Mouse (Mus musculus): ENCODE data around the gene Cacnb2. TPM values are rescaled to one million over a fixed set of nuclear protein-coding genes. Genes with fewer than 3 reads are reported as not detected.
A peak's percentile ranks its signal among the peaks of the same experiment; 100 is the strongest.

Cacnb2 gene
- polyA plus RNA-seq, 1 experiment from 2014 or later: 14.3 TPM

- ATAC-seq (ENCODE audit: insufficient number of reproducible peaks, insufficient read depth, low FRiP score, low read depth): no peak
- Histone ChIP-seq H3K9ac (ENCODE audit: low read length) (no peak overlapping the region), H3K27ac (replicated peaks in 1 of 2; ENCODE audit: control insufficient read depth in 1 of 2, insufficient read depth in 1 of 2, low read depth in 2 of 2, low read length in 2 of 2) (no peak overlapping the region), H3K4me3 (ENCODE audit: control insufficient read depth in 1 of 2, insufficient read depth in 1 of 2, low read depth in 1 of 2, low read length in 2 of 2) (no peak overlapping the region), H3K27me3 (ENCODE audit: control insufficient read depth, insufficient read depth, low read length) (no peaks in the 10 kb centered on the region), H3K36me3 (ENCODE audit: control insufficient read depth, insufficient read depth, low read length) (peaks cover 63% of the 10 kb centered on the region), H3K4me1 (ENCODE audit: control insufficient read depth in 2 of 2, insufficient read depth in 2 of 2, low read length in 2 of 2) (no peaks in the 10 kb centered on the region), H3K9me3 (ENCODE audit: control insufficient read depth, low read length) (no peaks in the 10 kb centered on the region), H3K4me2 (ENCODE audit: low read length) (no peak overlapping the region)
- WGBS: 82% methylated on average over 11 of the region's 11 CpGs
These were observed 381.1 kb downstream of the Cacnb2 start for GRCm38 (mm10) chr2:14984029-14984428.

GRCm38 (mm10) chr2:14988451-14988850 is 385.6 kb downstream of the Cacnb2 start:
- Histone ChIP-seq H3K4me1 (ENCODE audit: control insufficient read depth in 2 of 2, insufficient read depth in 2 of 2, low read length in 2 of 2) (no peaks in the 10 kb centered on the region), H3K27me3 (ENCODE audit: control insufficient read depth, insufficient read depth, low read length) (no peaks in the 10 kb centered on the region), H3K4me3 (ENCODE audit: control insufficient read depth in 1 of 2, insufficient read depth in 1 of 2, low read depth in 1 of 2, low read length in 2 of 2) (no peak overlapping the region), H3K4me2 (ENCODE audit: low read length) (no peak overlapping the region), H3K27ac (replicated peaks in 1 of 2; ENCODE audit: control insufficient read depth in 1 of 2, insufficient read depth in 1 of 2, low read depth in 2 of 2, low read length in 2 of 2) (0 out of 4 replicates have a peak overlapping the region, but pooled peaks of 1 of the 2 experiments have one; percentile 45), H3K9me3 (ENCODE audit: control insufficient read depth, low read length) (no peaks in the 10 kb centered on the region), H3K9ac (ENCODE audit: low read length) (no peak overlapping the region), H3K36me3 (ENCODE audit: control insufficient read depth, insufficient read depth, low read length) (peaks cover 53% of the 10 kb centered on the region)
- ATAC-seq (ENCODE audit: insufficient number of reproducible peaks, insufficient read depth, low FRiP score, low read depth): no peak
- WGBS: 59% methylated on average over 4 of the region's 4 CpGs

- Histone ChIP-seq H3K9ac (ENCODE audit: low read length) (no peak overlapping the region), H3K4me2 (ENCODE audit: low read length) (no peak overlapping the region), H3K4me3 (ENCODE audit: control insufficient read depth in 1 of 2, insufficient read depth in 1 of 2, low read depth in 1 of 2, low read length in 2 of 2) (no peak overlapping the region), H3K4me1 (ENCODE audit: control insufficient read depth in 2 of 2, insufficient read depth in 2 of 2, low read length in 2 of 2) (no peaks in the 10 kb centered on the region), H3K27ac (replicated peaks in 1 of 2; ENCODE audit: control insufficient read depth in 1 of 2, insufficient read depth in 1 of 2, low read depth in 2 of 2, low read length in 2 of 2) (no peak overlapping the region), H3K36me3 (ENCODE audit: control insufficient read depth, insufficient read depth, low read length) (peaks cover 44% of the 10 kb centered on the region), H3K27me3 (ENCODE audit: control insufficient read depth, insufficient read depth, low read length) (no peaks in the 10 kb centered on the region), H3K9me3 (ENCODE audit: control insufficient read depth, low read length) (no peaks in the 10 kb centered on the region)
- WGBS: 91% methylated on average over 4 of the region's 4 CpGs
- no peak for ATAC-seq (ENCODE audit: insufficient number of reproducible peaks, insufficient read depth, low FRiP score, low read depth)
These were observed 386.5 kb downstream of the Cacnb2 start for GRCm38 (mm10) chr2:14989350-14989749.

- Histone ChIP-seq H3K27me3 (ENCODE audit: control insufficient read depth, insufficient read depth, low read length) (no peaks in the 10 kb centered on the region), H3K9ac (ENCODE audit: low read length) (no peak overlapping the region), H3K4me2 (ENCODE audit: low read length) (no peak overlapping the region), H3K9me3 (ENCODE audit: control insufficient read depth, low read length) (no peaks in the 10 kb centered on the region), H3K36me3 (ENCODE audit: control insufficient read depth, insufficient read depth, low read length) (peaks cover 17% of the 10 kb centered on the region), H3K4me3 (ENCODE audit: control insufficient read depth in 1 of 2, insufficient read depth in 1 of 2, low read depth in 1 of 2, low read length in 2 of 2) (no peak overlapping the region), H3K27ac (replicated peaks in 1 of 2; ENCODE audit: control insufficient read depth in 1 of 2, insufficient read depth in 1 of 2, low read depth in 2 of 2, low read length in 2 of 2) (no peak overlapping the region), H3K4me1 (ENCODE audit: control insufficient read depth in 2 of 2, insufficient read depth in 2 of 2, low read length in 2 of 2) (no peaks in the 10 kb centered on the region)
- ATAC-seq (ENCODE audit: insufficient number of reproducible peaks, insufficient read depth, low FRiP score, low read depth): no peak
- WGBS: 91% methylated on average over 4 of the region's 4 CpGs
These were observed 389.6 kb downstream of the Cacnb2 start for GRCm38 (mm10) chr2:14992531-14992930.

- 86% methylated on average over 4 of the region's 4 CpGs for WGBS
- no peak for ATAC-seq (ENCODE audit: insufficient number of reproducible peaks, insufficient read depth, low FRiP score, low read depth)
- Histone ChIP-seq H3K36me3 (ENCODE audit: control insufficient read depth, insufficient read depth, low read length) (0 out of 2 replicates have a peak, but pooled peaks cover 4% of the 10 kb centered on the region), H3K4me3 (ENCODE audit: control insufficient read depth in 1 of 2, insufficient read depth in 1 of 2, low read depth in 1 of 2, low read length in 2 of 2) (no peak overlapping the region), H3K9ac (ENCODE audit: low read length) (no peak overlapping the region), H3K4me1 (ENCODE audit: control insufficient read depth in 2 of 2, insufficient read depth in 2 of 2, low read length in 2 of 2) (0 out of 4 replicates have a peak, but pooled peaks cover 0 to 3% of the 10 kb centered on the region in 2 experiments), H3K9me3 (ENCODE audit: control insufficient read depth, low read length) (no peaks in the 10 kb centered on the region), H3K27ac (replicated peaks in 1 of 2; ENCODE audit: control insufficient read depth in 1 of 2, insufficient read depth in 1 of 2, low read depth in 2 of 2, low read length in 2 of 2) (no peak overlapping the region), H3K27me3 (ENCODE audit: control insufficient read depth, insufficient read depth, low read length) (no peaks in the 10 kb centered on the region), H3K4me2 (ENCODE audit: low read length) (no peak overlapping the region)
These were observed 393.1 kb downstream of the Cacnb2 start for GRCm38 (mm10) chr2:14996036-14996435.

GRCm38 (mm10) chr2:14997836-14998235 is 394.9 kb downstream of the Cacnb2 start:
- WGBS: 76% methylated on average over 5 of the region's 5 CpGs
- Histone ChIP-seq H3K9me3 (ENCODE audit: control insufficient read depth, low read length) (no peaks in the 10 kb centered on the region), H3K4me3 (ENCODE audit: control insufficient read depth in 1 of 2, insufficient read depth in 1 of 2, low read depth in 1 of 2, low read length in 2 of 2) (no peak overlapping the region), H3K4me2 (ENCODE audit: low read length) (no peak overlapping the region), H3K27ac (replicated peaks in 1 of 2; ENCODE audit: control insufficient read depth in 1 of 2, insufficient read depth in 1 of 2, low read depth in 2 of 2, low read length in 2 of 2) (no peak overlapping the region), H3K27me3 (ENCODE audit: control insufficient read depth, insufficient read depth, low read length) (no peaks in the 10 kb centered on the region), H3K4me1 (ENCODE audit: control insufficient read depth in 2 of 2, insufficient read depth in 2 of 2, low read length in 2 of 2) (0 out of 4 replicates have a peak, but pooled peaks cover 0 to 3% of the 10 kb centered on the region in 2 experiments), H3K9ac (ENCODE audit: low read length) (no peak overlapping the region), H3K36me3 (ENCODE audit: control insufficient read depth, insufficient read depth, low read length) (no peaks in the 10 kb centered on the region)
- ATAC-seq (ENCODE audit: insufficient number of reproducible peaks, insufficient read depth, low FRiP score, low read depth): no peak

GRCm38 (mm10) chr2:15007531-15007930 is 404.6 kb downstream of the Cacnb2 start:
- H3K4me3 ChIP-seq (ENCODE audit: control insufficient read depth in 1 of 2, insufficient read depth in 1 of 2, low read depth in 1 of 2, low read length in 2 of 2): no peak overlapping the region
- H3K9me3 ChIP-seq (ENCODE audit: control insufficient read depth, low read length): no peaks in the 10 kb centered on the region
- H3K4me2 ChIP-seq (ENCODE audit: low read length): no peak overlapping the region
- no peak overlapping the region for H3K27ac ChIP-seq (replicated peaks in 1 of 2; ENCODE audit: control insufficient read depth in 1 of 2, insufficient read depth in 1 of 2, low read depth in 2 of 2, low read length in 2 of 2)
- no peaks in the 10 kb centered on the region for H3K4me1 ChIP-seq (ENCODE audit: control insufficient read depth in 2 of 2, insufficient read depth in 2 of 2, low read length in 2 of 2)
- no peak for ATAC-seq (ENCODE audit: insufficient number of reproducible peaks, insufficient read depth, low FRiP score, low read depth)
- no peak overlapping the region for H3K9ac ChIP-seq (ENCODE audit: low read length)
- peaks cover 9% of the 10 kb centered on the region; the same call in 1 of the 2 replicates for H3K36me3 ChIP-seq (ENCODE audit: control insufficient read depth, insufficient read depth, low read length)
- 89% methylated on average over 3 of the region's 3 CpGs for WGBS
- no peaks in the 10 kb centered on the region for H3K27me3 ChIP-seq (ENCODE audit: control insufficient read depth, insufficient read depth, low read length)

- Histone ChIP-seq H3K27me3 (ENCODE audit: control insufficient read depth, insufficient read depth, low read length) (no peaks in the 10 kb centered on the region), H3K4me2 (ENCODE audit: low read length) (no peak overlapping the region), H3K4me3 (ENCODE audit: control insufficient read depth in 1 of 2, insufficient read depth in 1 of 2, low read depth in 1 of 2, low read length in 2 of 2) (no peak overlapping the region), H3K4me1 (ENCODE audit: control insufficient read depth in 2 of 2, insufficient read depth in 2 of 2, low read length in 2 of 2) (no peaks in the 10 kb centered on the region), H3K9ac (ENCODE audit: low read length) (no peak overlapping the region), H3K27ac (replicated peaks in 1 of 2; ENCODE audit: control insufficient read depth in 1 of 2, insufficient read depth in 1 of 2, low read depth in 2 of 2, low read length in 2 of 2) (no peak overlapping the region), H3K36me3 (ENCODE audit: control insufficient read depth, insufficient read depth, low read length) (peaks cover 9% of the 10 kb centered on the region; the same call in 1 of the 2 replicates), H3K9me3 (ENCODE audit: control insufficient read depth, low read length) (no peaks in the 10 kb centered on the region)
- ATAC-seq (ENCODE audit: insufficient number of reproducible peaks, insufficient read depth, low FRiP score, low read depth): no peak
- WGBS: 95% methylated on average over 1 of the region's 1 CpGs
These were observed 405.2 kb downstream of the Cacnb2 start for GRCm38 (mm10) chr2:15008072-15008471.

All from heart, embryonic 14.5 days (tissue).